9 mouse cellular contexts compared by ENCODE assay signal in genomic region chr2:166575419-166575818, GRCm38 (mm10).
DNase-seq lines count a peak whose midpoint lies in the region; ATAC-seq lines count a peak whose summit lies in the region.
"Had no signal": no experiment of that assay in that cellular context is flagged by ENCODE, and none has a peak within 500 bp of the region (broad histone marks: within the 10 kb centered on the region; RNA-seq: fewer than 3 reads in every experiment).

No protein-coding gene starts in this region.

- H3K4me3 ChIP-seq in hindbrain, embryonic 15.5 days, result no peak overlapping the region
- H3K4me3 ChIP-seq in hindbrain, embryonic 12.5 days, result no peak overlapping the region
- no peak overlapping the region for H3K4me3 ChIP-seq in forebrain, embryonic 16.5 days (replicated peaks; ENCODE audit: low read length)
- H3K4me3 ChIP-seq in heart, embryonic 11.5 days (ENCODE audit: low read depth, low read length), result no peak overlapping the region

- ATAC-seq in hindbrain, embryonic 15.5 days (ENCODE audit: low FRiP score, low read depth), result peak; percentile 23; the same call in 1 of the 2 replicates
- ATAC-seq in hindbrain, embryonic 12.5 days (ENCODE audit: low FRiP score), result no peak
- ATAC-seq in forebrain, embryonic 16.5 days, result peak; percentile 32
- no peak for ATAC-seq in heart, embryonic 11.5 days (replicated peaks; ENCODE audit: insufficient number of reproducible peaks, low FRiP score, low TSS enrichment)

- H3K9me3 ChIP-seq in hindbrain, embryonic 15.5 days, result no peaks in the 10 kb centered on the region
- H3K9me3 ChIP-seq in hindbrain, embryonic 12.5 days (replicated peaks), result no peaks in the 10 kb centered on the region
- no peaks in the 10 kb centered on the region for H3K9me3 ChIP-seq in forebrain, embryonic 16.5 days (ENCODE audit: control insufficient read depth, low read length)
- H3K9me3 ChIP-seq in heart, embryonic 11.5 days (replicated peaks; ENCODE audit: control insufficient read depth, low read length), result no peaks in the 10 kb centered on the region

- 37% methylated on average over 16 of the region's 17 CpGs for WGBS in hindbrain, embryonic 15.5 days
- WGBS in hindbrain, embryonic 12.5 days, result 70% methylated on average over 17 of the region's 17 CpGs
- 54% methylated on average over 15 of the region's 17 CpGs for WGBS in forebrain, embryonic 16.5 days
- WGBS in heart, embryonic 11.5 days (ENCODE audit: insufficient replicate concordance), result 67% methylated on average over 15 of the region's 17 CpGs

- H3K27ac ChIP-seq in hindbrain, embryonic 15.5 days (replicated peaks), result no peak overlapping the region
- H3K27ac ChIP-seq in hindbrain, embryonic 12.5 days, result no peak overlapping the region
- H3K27ac ChIP-seq in forebrain, embryonic 16.5 days (ENCODE audit: low read length), result no peak overlapping the region
- no peak overlapping the region for H3K27ac ChIP-seq in heart, embryonic 11.5 days (ENCODE audit: low read depth, low read length)

- H3K4me2 ChIP-seq in hindbrain, embryonic 15.5 days, result no peak overlapping the region
- H3K4me2 ChIP-seq in hindbrain, embryonic 12.5 days (replicated peaks), result no peak overlapping the region
- no peak overlapping the region for H3K4me2 ChIP-seq in forebrain, embryonic 16.5 days (ENCODE audit: low read length)
- no peak overlapping the region for H3K4me2 ChIP-seq in heart, embryonic 11.5 days
- H3K4me2 ChIP-seq: lung, embryonic 14.5 days had no signal

- peaks cover 4% of the 10 kb centered on the region; the same call in 1 of the 2 replicates for H3K36me3 ChIP-seq in hindbrain, embryonic 15.5 days
- H3K36me3 ChIP-seq in hindbrain, embryonic 12.5 days, result peaks cover 57% of the 10 kb centered on the region
- H3K36me3 ChIP-seq in forebrain, embryonic 16.5 days (ENCODE audit: control insufficient read depth, insufficient read depth), result peaks cover 6% of the 10 kb centered on the region; the same call in 1 of the 2 replicates
- H3K36me3 ChIP-seq in heart, embryonic 11.5 days (ENCODE audit: control insufficient read depth, insufficient read depth, low read length), result peaks cover 2% of the 10 kb centered on the region; the same call in 1 of the 2 replicates

- H3K4me1 ChIP-seq in hindbrain, embryonic 15.5 days (replicated peaks), result no peaks in the 10 kb centered on the region; the same call in 1 of the 2 replicates
- H3K4me1 ChIP-seq in hindbrain, embryonic 12.5 days, result no peaks in the 10 kb centered on the region
- H3K4me1 ChIP-seq in forebrain, embryonic 16.5 days (replicated peaks; ENCODE audit: control insufficient read depth, insufficient read depth, low read length), result no peaks in the 10 kb centered on the region
- H3K4me1 ChIP-seq in heart, embryonic 11.5 days (ENCODE audit: control insufficient read depth, insufficient read depth, low read length), result peaks cover 4% of the 10 kb centered on the region; the same call in 1 of the 2 replicates

- H3K9ac ChIP-seq in hindbrain, embryonic 15.5 days, result no peak overlapping the region
- no peak overlapping the region for H3K9ac ChIP-seq in hindbrain, embryonic 12.5 days
- H3K9ac ChIP-seq in forebrain, embryonic 16.5 days (replicated peaks; ENCODE audit: low read depth, low read length), result no peak overlapping the region
- H3K9ac ChIP-seq in heart, embryonic 11.5 days (ENCODE audit: low read depth, low read length), result no peak overlapping the region
- H3K9ac ChIP-seq: lung, embryonic 14.5 days had no signal

- DNase-seq in Muller cell, postnatal 12 days (ENCODE audit: inconsistent ontology term), result peak; percentile 31
- peak; percentile 68 to 79 for DNase-seq in cerebellum, adult 18-20 months
- DNase-seq in urinary bladder, postnatal 10 days (ENCODE audit: low spot score), result no peak
- DNase-seq in adrenal gland, adult 2 months, result no peak

- no peaks in the 10 kb centered on the region for H3K27me3 ChIP-seq in hindbrain, embryonic 15.5 days
- no peaks in the 10 kb centered on the region for H3K27me3 ChIP-seq in hindbrain, embryonic 12.5 days
- no peaks in the 10 kb centered on the region for H3K27me3 ChIP-seq in forebrain, embryonic 16.5 days (replicated peaks; ENCODE audit: control insufficient read depth, insufficient read depth, low read length)
- H3K27me3 ChIP-seq in heart, embryonic 11.5 days (ENCODE audit: control insufficient read depth, insufficient read depth, low read length), result no peaks in the 10 kb centered on the region

Comparison
In these comparisons a context has a peak if more than half of its experiments do, and no peak if none do; other contexts are left out.
1. ATAC-seq: peak in hindbrain, embryonic 15.5 days (single experiment) and forebrain, embryonic 16.5 days (single experiment); none in hindbrain, embryonic 12.5 days (single experiment) and heart, embryonic 11.5 days (single experiment).
2. DNase-seq: peak in Muller cell, postnatal 12 days (single experiment) and cerebellum, adult 18-20 months (2 of 2); none in urinary bladder, postnatal 10 days (single experiment) and adrenal gland, adult 2 months (single experiment).